Mouse (Mus musculus): Measurements from ENCODE around the gene Snap25.

Gene Snap25

GRCm38 (mm10) chr2:136712441-136713015 lies 725 bp upstream of the Snap25 start:
- no peak for DNase-seq (ENCODE audit: low read depth, low spot score)

GRCm38 (mm10) chr2:136714008-136714411 lies 757 bp downstream of the Snap25 start:
- DNase-seq (ENCODE audit: low read depth, low spot score): no peak

- no peak for DNase-seq (ENCODE audit: low read depth, low spot score)
Observed at GRCm38 (mm10) chr2:136715531-136715930, 2.3 kb downstream of the Snap25 start.

- no peak for DNase-seq (ENCODE audit: low read depth, low spot score)
Observed at GRCm38 (mm10) chr2:136716400-136716799, 3.1 kb downstream of the Snap25 start.

- no peak for DNase-seq (ENCODE audit: low read depth, low spot score)
Observed at GRCm38 (mm10) chr2:136720235-136720634, 7.0 kb downstream of the Snap25 start.

GRCm38 (mm10) chr2:136738260-136738659 lies 25.0 kb downstream of the Snap25 start:
- DNase-seq (ENCODE audit: low read depth, low spot score): no peak

- DNase-seq (ENCODE audit: low read depth, low spot score): no peak
Observed at GRCm38 (mm10) chr2:136742230-136742629, 29.0 kb downstream of the Snap25 start.

- no peak for DNase-seq (ENCODE audit: low read depth, low spot score)
Observed at GRCm38 (mm10) chr2:136744683-136745326, 31.6 kb downstream of the Snap25 start.

GRCm38 (mm10) chr2:136745327-136745994 lies 32.2 kb downstream of the Snap25 start:
- DNase-seq (ENCODE audit: low read depth, low spot score): no peak

- DNase-seq (ENCODE audit: low read depth, low spot score): no peak
Observed at GRCm38 (mm10) chr2:136753682-136754081, 40.4 kb downstream of the Snap25 start.

- DNase-seq (ENCODE audit: low read depth, low spot score): no peak
Observed at GRCm38 (mm10) chr2:136758809-136759551, 45.7 kb downstream of the Snap25 start.

- DNase-seq (ENCODE audit: low read depth, low spot score): no peak
Observed at GRCm38 (mm10) chr2:136778156-136778555, 64.9 kb downstream of the Snap25 start.

- DNase-seq (ENCODE audit: low read depth, low spot score): no peak
Observed at GRCm38 (mm10) chr2:136778674-136779073, 65.4 kb downstream of the Snap25 start.

- DNase-seq (ENCODE audit: low read depth, low spot score): no peak
Observed at GRCm38 (mm10) chr2:136780268-136780667, 67.0 kb downstream of the Snap25 start.

- DNase-seq (ENCODE audit: low read depth, low spot score): no peak
Observed at GRCm38 (mm10) chr2:136784310-136784709, 71.1 kb downstream of the Snap25 start.

GRCm38 (mm10) chr2:136788379-136788778 lies 75.1 kb downstream of the Snap25 start:
- no peak for DNase-seq (ENCODE audit: low read depth, low spot score)

- no peak for DNase-seq (ENCODE audit: low read depth, low spot score)
Observed at GRCm38 (mm10) chr2:136796518-136796917, 83.3 kb downstream of the Snap25 start.

- no peak for DNase-seq (ENCODE audit: low read depth, low spot score)
Observed at GRCm38 (mm10) chr2:136798887-136799430, 85.7 kb downstream of the Snap25 start.

- no peak for DNase-seq (ENCODE audit: low read depth, low spot score)
Observed at GRCm38 (mm10) chr2:136801102-136801501, 87.8 kb downstream of the Snap25 start.

- DNase-seq (ENCODE audit: low read depth, low spot score): no peak
Observed at GRCm38 (mm10) chr2:136802076-136802475, 88.8 kb downstream of the Snap25 start.

GRCm38 (mm10) chr2:136803142-136803541 lies 89.9 kb downstream of the Snap25 start:
- DNase-seq (ENCODE audit: low read depth, low spot score): no peak

Data from brain, embryonic 18.5 days (tissue).